Mouse (Mus musculus) forebrain, embryonic 16.5 days (tissue): ENCODE measurements around the gene Kctd7. TPM values are rescaled to one million over a fixed set of nuclear protein-coding genes. Genes with fewer than 3 reads are reported as not detected.

Experiments used
- ATAC-seq: fragments of 200-750 bp; cut with Nextera tagmentation; 2 replicates; pipeline ENCODE4 v1.8.0; 2017; ENCODE audit warnings: mild to moderate bottlenecking, moderate library complexity
- H3K27ac ChIP-seq: fragments of 300-500 bp; sonication (generic); 2 replicates; pipeline ENCODE4 v1.5.1; 2014; ENCODE audit warnings: low read length, control low read depth
- H3K27me3 ChIP-seq: fragments of 300-500 bp; sonication (generic); replicated peaks from 2 replicates; pipeline ENCODE4 v1.6.1; 2014; ENCODE audit warnings: low read length; ENCODE audit not compliant: control insufficient read depth, insufficient read depth
- H3K36me3 ChIP-seq: fragments of 300-500 bp; sonication (generic); 2 replicates; pipeline ENCODE4 v1.6.1; 2014; ENCODE audit not compliant: control insufficient read depth, insufficient read depth
- H3K4me1 ChIP-seq: fragments of 300-500 bp; sonication (generic); replicated peaks from 2 replicates; pipeline ENCODE4 v1.6.1; 2014; ENCODE audit warnings: low read length; ENCODE audit not compliant: control insufficient read depth, insufficient read depth
- H3K4me2 ChIP-seq: fragments of 300-500 bp; sonication (generic); 2 replicates; pipeline ENCODE4 v1.6.1; 2014; ENCODE audit warnings: mild to moderate bottlenecking, low read length, control low read depth
- H3K4me3 ChIP-seq: fragments of 300-500 bp; sonication (generic); replicated peaks from 2 replicates; pipeline ENCODE4 v1.5.1; 2014; ENCODE audit warnings: mild to moderate bottlenecking, low read length, control low read depth
- H3K9ac ChIP-seq: fragments of 300-500 bp; sonication (generic); replicated peaks from 2 replicates; pipeline ENCODE4 v1.6.1; 2014; ENCODE audit warnings: low read depth, low read length, control low read depth
- H3K9me3 ChIP-seq: fragments of 300-500 bp; sonication (generic); 2 replicates; pipeline ENCODE4 v1.6.1; 2016; ENCODE audit warnings: low read length; ENCODE audit not compliant: control insufficient read depth
- WGBS: fragments of 180-500 bp; shearing (Covaris S2); extraction: QIAGEN DNeasy Blood & Tissue Kit; methylation state at CpG from one replicate; pipeline ENCODE4 v1.1.7; 2014; 5-methylcytosine and 5-hydroxymethylcytosine counted together
- polyA plus RNA-seq: library from polyadenylated mRNA; unstranded; fragments of >200 nt; fragmentation: Nextera tagmentation; extraction: Ambion mirVana; gene quantifications from 2 replicates; pipeline ENCODE4 v1.2.1, GENCODE M21; 2015

Kctd7 gene
- polyA plus RNA-seq, 1 experiment from 2014 or later: 14.9 TPM

GRCm38 (mm10) chr5:130196307-130196706 is 51.6 kb downstream of the Kctd7 start:
- H3K9ac ChIP-seq: no peak overlapping the region
- no peaks in the 10 kb centered on the region for H3K4me1 ChIP-seq
- no peak overlapping the region for H3K4me3 ChIP-seq
- H3K36me3 ChIP-seq: peaks cover 27% of the 10 kb centered on the region
- H3K27me3 ChIP-seq: no peaks in the 10 kb centered on the region
- H3K9me3 ChIP-seq: no peaks in the 10 kb centered on the region
- 89% methylated on average over 1 of the region's 1 CpGs for WGBS
- no peak overlapping the region for H3K27ac ChIP-seq
- H3K4me2 ChIP-seq: no peak overlapping the region
- no peak for ATAC-seq

- Histone ChIP-seq H3K36me3 (peaks cover 20% of the 10 kb centered on the region), H3K27ac (no peak overlapping the region), H3K4me2 (no peak overlapping the region), H3K27me3 (no peaks in the 10 kb centered on the region), H3K9ac (no peak overlapping the region), H3K9me3 (no peaks in the 10 kb centered on the region), H3K4me1 (no peaks in the 10 kb centered on the region), H3K4me3 (no peak overlapping the region)
- WGBS: 92% methylated on average over 3 of the region's 3 CpGs
- ATAC-seq: no peak
Measured at GRCm38 (mm10) chr5:130197454-130197853, 52.8 kb downstream of the Kctd7 start.

GRCm38 (mm10) chr5:130197981-130198380 is 53.3 kb downstream of the Kctd7 start:
- no peak for ATAC-seq
- H3K36me3 ChIP-seq: peaks cover 20% of the 10 kb centered on the region
- no peaks in the 10 kb centered on the region for H3K4me1 ChIP-seq
- H3K4me2 ChIP-seq: no peak overlapping the region
- H3K9me3 ChIP-seq: no peaks in the 10 kb centered on the region
- no peak overlapping the region for H3K9ac ChIP-seq
- WGBS: 94% methylated on average over 7 of the region's 7 CpGs
- no peak overlapping the region for H3K27ac ChIP-seq
- H3K27me3 ChIP-seq: no peaks in the 10 kb centered on the region
- H3K4me3 ChIP-seq: no peak overlapping the region

GRCm38 (mm10) chr5:130200233-130201029 is 55.8 kb downstream of the Kctd7 start:
- Histone ChIP-seq H3K4me2 (no peak overlapping the region), H3K27ac (no peak overlapping the region), H3K4me1 (no peaks in the 10 kb centered on the region), H3K9ac (no peak overlapping the region), H3K9me3 (no peaks in the 10 kb centered on the region), H3K36me3 (peaks cover 14% of the 10 kb centered on the region), H3K4me3 (no peak overlapping the region), H3K27me3 (no peaks in the 10 kb centered on the region)
- no peak for ATAC-seq
- WGBS: 92% methylated on average over 10 of the region's 10 CpGs

GRCm38 (mm10) chr5:130203948-130204347 is 59.3 kb downstream of the Kctd7 start:
- Histone ChIP-seq H3K4me1 (no peaks in the 10 kb centered on the region), H3K36me3 (peaks cover 16% of the 10 kb centered on the region), H3K4me3 (no peak overlapping the region), H3K9me3 (no peaks in the 10 kb centered on the region), H3K9ac (no peak overlapping the region), H3K4me2 (no peak overlapping the region), H3K27me3 (no peaks in the 10 kb centered on the region), H3K27ac (no peak overlapping the region)
- 84% methylated on average over 4 of the region's 4 CpGs for WGBS
- ATAC-seq: no peak

- Histone ChIP-seq H3K9me3 (no peaks in the 10 kb centered on the region), H3K27me3 (no peaks in the 10 kb centered on the region), H3K36me3 (peaks cover 17% of the 10 kb centered on the region), H3K27ac (no peak overlapping the region), H3K4me1 (no peaks in the 10 kb centered on the region), H3K9ac (no peak overlapping the region), H3K4me2 (no peak overlapping the region), H3K4me3 (no peak overlapping the region)
- WGBS: 84% methylated on average over 6 of the region's 6 CpGs
- no peak for ATAC-seq
Measured at GRCm38 (mm10) chr5:130204560-130204959, 59.9 kb downstream of the Kctd7 start.

Other genes starting within 250 kb of the Kctd7 start
- gene Zbed5, start 249.1 kb upstream of the Kctd7 start, polyA plus RNA-seq: 19.9 and 21.4 TPM in 2 replicates
- gene Phkg1, start 246.3 kb upstream of the Kctd7 start, polyA plus RNA-seq: 0.43 and 0.62 TPM in 2 replicates
- gene Nupr1l, start 236.3 kb upstream of the Kctd7 start, polyA plus RNA-seq: 4.1 and 5.1 TPM in 2 replicates
- gene Vkorc1l1, start 202.9 kb upstream of the Kctd7 start, polyA plus RNA-seq: 28.7 and 34.2 TPM in 2 replicates
- gene Gusb, start 141.8 kb upstream of the Kctd7 start, polyA plus RNA-seq: 14.4 and 17.4 TPM in 2 replicates
- gene Asl, start 115.6 kb upstream of the Kctd7 start, polyA plus RNA-seq: 26.5 and 32.5 TPM in 2 replicates
- 73.7 and 81.4 TPM in 2 replicates for gene Crcp, start 115.6 kb upstream of the Kctd7 start, polyA plus RNA-seq
- gene Tpst1, start 71.5 kb upstream of the Kctd7 start, polyA plus RNA-seq: 59.5 and 66.1 TPM in 2 replicates
- 44.7 and 47.0 TPM in 2 replicates for gene Rabgef1, start 26.9 kb downstream of the Kctd7 start, polyA plus RNA-seq
- 22.3 and 23.0 TPM in 2 replicates for gene Tmem248, start 72.2 kb downstream of the Kctd7 start, polyA plus RNA-seq
- 60.3 TPM in 2 replicates for gene Sbds, start 110.7 kb downstream of the Kctd7 start, polyA plus RNA-seq
- gene Tyw1, start 110.8 kb downstream of the Kctd7 start, polyA plus RNA-seq: 25.4 and 29.6 TPM in 2 replicates
- 21.2 and 24.4 TPM in 2 replicates for gene Caln1, start 224.6 kb downstream of the Kctd7 start, polyA plus RNA-seq
- not detected in 2 replicates for gene A330070K13Rik, start 239.8 kb downstream of the Kctd7 start, polyA plus RNA-seq